Mouse (Mus musculus) embryonic facial prominence, embryonic 10.5 days (tissue): ENCODE results near the gene Stag3. TPM values are rescaled to one million over a fixed set of nuclear protein-coding genes. Genes with fewer than 3 reads are reported as not detected.

ENCODE experiments used
- DNase-seq: peaks from one replicate; pipeline ENCODE4 v3.0.0-alpha.2; 2017; ENCODE audit warnings: low spot score
- H3K27ac ChIP-seq: fragments of 300-500 bp; sonication (generic); replicated peaks from 2 replicates; pipeline ENCODE4 v1.5.1; 2016; ENCODE audit warnings: mild to moderate bottlenecking
- H3K27me3 ChIP-seq: fragments of 300-500 bp; sonication (generic); replicated peaks from 2 replicates; pipeline ENCODE4 v1.6.1; 2016; ENCODE audit warnings: low read depth, mild to moderate bottlenecking; ENCODE audit not compliant: poor library complexity, severe bottlenecking
- H3K36me3 ChIP-seq: fragments of 300-500 bp; sonication (generic); replicated peaks from 2 replicates; pipeline ENCODE4 v1.6.1; 2016; ENCODE audit warnings: mild to moderate bottlenecking, moderate library complexity
- H3K4me1 ChIP-seq: fragments of 300-500 bp; sonication (generic); 2 replicates; pipeline ENCODE4 v1.6.1; 2016
- H3K4me3 ChIP-seq: fragments of 300-500 bp; sonication (generic); 2 replicates; pipeline ENCODE4 v1.5.1; 2016; ENCODE audit warnings: mild to moderate bottlenecking, moderate library complexity
- H3K9me3 ChIP-seq: fragments of 300-500 bp; sonication (generic); 2 replicates; pipeline ENCODE4 v1.6.1; 2016; ENCODE audit warnings: mild to moderate bottlenecking
- WGBS: fragments of 180-500 bp; shearing (Covaris S2); methylation state at CpG from one replicate; pipeline ENCODE4 v1.1.7; 2016; 5-methylcytosine and 5-hydroxymethylcytosine counted together
- polyA plus RNA-seq: library from polyadenylated mRNA; unstranded; fragments of >200 nt; fragmentation: Nextera tagmentation; extraction: Ambion mirVana; gene quantifications from 2 replicates; pipeline ENCODE4 v1.2.1, GENCODE M21; 2016

Stag3 gene
- polyA plus RNA-seq, 1 experiment from 2014 or later = 6.2 TPM

DNA sequence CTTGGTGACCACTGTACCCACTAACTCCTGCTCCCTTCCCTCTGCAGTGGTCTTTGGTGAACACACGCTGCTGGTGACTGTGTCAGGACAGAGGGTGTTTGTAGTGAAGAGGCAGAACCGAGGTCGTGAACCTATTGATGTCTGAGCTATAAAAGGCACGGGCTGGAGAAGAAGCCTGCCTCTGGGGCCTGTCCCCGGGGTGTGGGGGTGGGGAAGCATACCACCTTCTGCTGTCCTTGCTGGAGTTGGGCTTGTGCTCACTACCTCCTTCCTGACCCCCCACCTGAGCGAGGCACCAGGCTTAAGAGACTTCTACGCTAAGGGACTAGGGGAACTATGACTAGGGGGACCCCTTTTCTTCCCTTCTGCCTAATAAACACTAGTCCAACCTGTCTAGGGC is 21.0 kb upstream of the Stag3 start:
- 0 out of 2 replicates have a peak overlapping the region, but pooled peaks have one; percentile 13 for H3K4me3 ChIP-seq
- no peak for DNase-seq
- H3K27me3 ChIP-seq = no peaks in the 10 kb centered on the region
- peaks cover 47% of the 10 kb centered on the region for H3K36me3 ChIP-seq
- H3K4me1 ChIP-seq = peaks cover 37% of the 10 kb centered on the region
- H3K9me3 ChIP-seq = no peaks in the 10 kb centered on the region
- WGBS = 63% methylated on average over 7 of the region's 7 CpGs
- no peak overlapping the region for H3K27ac ChIP-seq

DNA sequence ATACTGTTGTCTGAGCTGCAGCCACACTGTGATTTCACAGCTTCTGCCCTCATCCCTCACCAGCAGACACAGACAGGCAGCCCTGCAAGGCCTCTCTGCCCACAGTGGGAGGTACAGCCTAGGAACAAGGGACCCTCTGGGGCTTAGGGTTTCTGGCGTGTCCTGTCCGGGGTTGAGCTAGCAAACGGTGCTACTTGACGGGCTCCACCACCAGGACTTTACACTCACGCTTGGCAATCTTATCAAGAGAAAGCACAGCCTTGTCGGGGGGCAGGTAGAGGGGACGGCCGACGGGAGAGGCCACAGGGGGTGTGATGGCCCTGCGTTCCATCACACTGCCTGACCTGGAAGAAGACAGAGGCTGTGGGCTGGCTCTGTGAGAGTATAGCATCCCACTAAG is 20.0 kb upstream of the Stag3 start:
- no peaks in the 10 kb centered on the region for H3K27me3 ChIP-seq
- no peak overlapping the region for H3K27ac ChIP-seq
- 75% methylated on average over 10 of the region's 10 CpGs for WGBS
- peaks cover 47% of the 10 kb centered on the region for H3K36me3 ChIP-seq
- no peak for DNase-seq
- peaks cover 40% of the 10 kb centered on the region for H3K4me1 ChIP-seq
- H3K4me3 ChIP-seq = no peak overlapping the region
- no peaks in the 10 kb centered on the region for H3K9me3 ChIP-seq

DNA sequence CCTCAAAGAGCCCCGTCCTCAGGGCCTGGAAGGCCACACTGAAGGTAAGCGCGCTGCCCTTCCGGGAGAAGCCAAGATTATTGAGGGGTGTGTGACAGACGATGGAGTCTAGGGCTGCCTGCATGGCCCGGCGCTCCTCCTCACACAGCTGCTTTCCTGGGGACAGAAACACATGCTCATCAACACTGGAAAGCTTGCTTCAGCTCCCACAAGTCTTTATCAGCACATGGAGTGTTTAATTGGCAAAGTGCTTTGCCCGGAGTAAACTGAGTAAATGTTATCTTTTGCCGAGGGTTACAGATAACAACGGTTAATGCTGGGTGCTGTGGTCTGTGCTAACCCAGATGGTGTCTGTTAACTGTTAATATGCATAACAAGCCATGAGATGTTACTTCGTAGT is 19.2 kb upstream of the Stag3 start:
- peaks cover 37% of the 10 kb centered on the region for H3K4me1 ChIP-seq
- 87% methylated on average over 11 of the region's 11 CpGs for WGBS

DNA sequence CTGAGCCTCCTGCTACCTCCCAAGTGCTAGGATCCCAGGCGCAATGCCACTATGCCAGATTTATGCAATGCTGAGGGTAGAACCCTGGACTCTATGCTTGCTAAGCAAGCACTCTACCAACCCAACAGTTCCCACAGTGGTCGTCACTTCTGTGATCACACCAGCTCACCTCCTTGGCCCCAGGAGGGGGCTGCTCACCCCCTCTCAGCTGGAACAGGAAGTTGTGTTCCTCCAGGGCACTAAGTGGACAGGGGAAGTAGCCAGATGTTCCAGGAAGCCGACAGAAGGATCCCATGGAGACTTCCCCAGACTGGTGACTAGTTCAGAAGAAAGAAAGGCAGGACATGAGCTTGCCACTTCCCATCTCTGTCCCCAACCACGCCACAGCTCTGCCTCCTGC is 18.0 kb upstream of the Stag3 start:
- WGBS = 71% methylated on average over 4 of the region's 4 CpGs
- Histone ChIP-seq H3K4me1 (peaks cover 30% of the 10 kb centered on the region), H3K27me3 (no peaks in the 10 kb centered on the region), H3K36me3 (peaks cover 63% of the 10 kb centered on the region), H3K4me3 (peak overlapping the region; percentile 87; the same call in 1 of the 2 replicates), H3K9me3 (no peaks in the 10 kb centered on the region), H3K27ac (no peak overlapping the region)
- no peak for DNase-seq

More for the DNA sequence above, 19.2 kb upstream of the Stag3 start:
- H3K4me3 ChIP-seq = no peak overlapping the region
- peaks cover 52% of the 10 kb centered on the region for H3K36me3 ChIP-seq
- H3K9me3 ChIP-seq = no peaks in the 10 kb centered on the region
- H3K27me3 ChIP-seq = no peaks in the 10 kb centered on the region
- no peak for DNase-seq
- no peak overlapping the region for H3K27ac ChIP-seq

DNA sequence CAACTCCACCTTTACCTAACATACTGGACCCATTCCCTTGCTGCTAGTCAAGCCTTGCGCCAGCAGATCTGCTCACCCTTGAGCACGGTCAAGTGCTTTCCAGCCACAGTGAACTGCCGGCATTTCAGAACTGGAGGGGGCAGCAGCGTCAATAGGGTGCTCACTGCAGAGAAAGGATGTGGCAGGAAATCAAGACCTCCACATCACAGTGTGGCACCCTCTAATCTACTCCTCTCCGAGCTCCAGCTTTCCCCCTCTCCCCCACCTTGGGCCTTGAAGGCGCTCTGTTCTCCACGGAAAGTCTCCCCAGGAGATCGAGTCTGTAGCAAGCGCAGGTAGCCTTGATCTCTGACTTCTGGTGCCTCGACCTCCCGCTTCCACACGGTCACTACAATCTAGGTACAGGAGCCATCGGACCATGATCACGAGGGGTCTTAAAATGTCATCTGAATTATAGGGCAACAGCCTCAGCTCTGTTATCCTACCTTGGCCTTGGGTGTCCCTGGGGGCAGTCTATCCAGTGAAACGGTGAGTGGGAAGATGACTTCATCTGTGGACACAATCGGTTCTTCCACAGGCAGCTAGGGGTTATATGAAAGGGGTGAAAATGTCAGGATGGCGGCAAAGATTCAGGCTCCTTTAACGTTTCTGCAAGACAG is 17.3 kb upstream of the Stag3 start:
- H3K27ac ChIP-seq = peak overlapping the region; percentile 89; the same call in 1 of the 2 replicates
- DNase-seq = no peak
- peak overlapping the region; percentile 87 for H3K4me3 ChIP-seq
- H3K9me3 ChIP-seq = no peaks in the 10 kb centered on the region
- WGBS = 67% methylated on average over 18 of the region's 18 CpGs
- H3K36me3 ChIP-seq = peaks cover 65% of the 10 kb centered on the region
- H3K27me3 ChIP-seq = no peaks in the 10 kb centered on the region
- H3K4me1 ChIP-seq = peaks cover 30% of the 10 kb centered on the region

DNA sequence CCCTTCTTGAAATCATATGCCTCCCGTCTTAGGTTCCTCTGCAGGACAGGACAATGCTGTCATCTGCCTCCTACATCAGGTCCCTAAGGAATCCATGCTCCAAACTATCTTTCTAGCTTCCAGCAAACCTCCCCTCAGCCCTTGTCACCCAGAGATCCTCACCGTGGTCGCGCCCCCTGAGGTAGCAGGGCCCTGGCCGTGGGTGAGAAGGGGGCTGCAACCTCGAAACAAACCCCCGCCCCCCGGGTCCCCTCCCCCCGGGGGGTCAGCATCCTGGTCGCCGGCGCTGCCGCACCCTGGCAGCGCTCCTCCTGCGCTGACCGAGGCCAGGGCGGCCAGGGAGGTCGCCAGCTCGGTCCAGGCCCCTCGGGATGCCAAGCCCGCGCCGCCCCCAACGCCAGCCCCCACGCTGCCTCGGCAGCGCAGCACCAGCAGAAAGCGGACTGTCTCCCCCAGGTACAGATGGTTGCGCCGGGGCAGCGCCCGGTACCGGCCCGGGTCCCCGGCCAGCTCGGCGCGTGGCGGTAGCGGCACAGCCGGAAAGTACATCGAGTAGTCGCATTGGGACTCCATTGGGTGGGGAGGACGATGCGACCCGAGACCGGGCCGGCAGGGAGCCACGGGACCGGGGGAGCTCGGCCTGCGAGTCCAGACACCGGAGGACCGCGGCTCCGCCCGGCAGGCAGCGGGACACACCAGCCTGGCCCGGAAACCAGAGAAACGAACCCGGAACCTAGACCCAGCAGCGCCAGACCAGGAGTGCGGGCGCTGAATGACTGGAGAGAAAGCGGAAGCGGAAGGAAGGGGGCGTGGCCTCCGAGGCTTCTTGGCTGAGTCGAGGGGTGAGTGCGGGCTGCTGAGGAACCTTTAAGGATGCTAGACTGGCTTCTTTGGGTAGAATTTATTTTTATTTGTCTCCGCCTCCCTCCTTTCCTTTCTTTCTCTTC is 16.5 kb upstream of the Stag3 start, which contains the start of gene BC037034:
BC037034 (minus strand) TSS at position 774 of the 947 bp plus-strand sequence.
- Histone ChIP-seq H3K4me1 (peaks cover 30% of the 10 kb centered on the region), H3K9me3 (no peaks in the 10 kb centered on the region), H3K36me3 (peaks cover 59% of the 10 kb centered on the region), H3K27me3 (no peaks in the 10 kb centered on the region), H3K4me3 (peak within 1 kb of the TSS; percentile 87), H3K27ac (peak within 1 kb of the TSS; percentile 89)
- under 1% methylated on average over 70 of the region's 71 CpGs for WGBS
- DNase-seq = peak; percentile 92

DNA sequence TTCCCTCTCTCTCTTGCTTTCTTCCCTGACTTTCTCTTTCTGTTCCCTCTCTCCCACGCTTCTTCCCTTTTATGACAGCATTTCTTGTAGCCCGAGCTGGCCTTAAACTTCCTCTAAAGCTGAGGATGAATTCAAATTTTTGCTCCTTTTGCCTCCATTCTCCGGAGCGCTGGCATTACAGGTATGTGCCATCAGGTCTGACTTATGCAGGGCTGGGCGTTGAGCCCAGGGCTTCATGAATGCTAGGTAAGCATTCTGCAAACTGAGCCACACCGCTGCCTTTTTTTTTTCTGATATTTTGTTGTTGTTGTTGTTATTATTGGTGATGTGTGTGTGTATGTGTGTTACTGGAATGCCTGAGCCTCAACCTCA is 15.8 kb upstream of the Stag3 start:
- Histone ChIP-seq H3K4me1 (peaks cover 30% of the 10 kb centered on the region), H3K36me3 (peaks cover 52% of the 10 kb centered on the region), H3K27ac (peak overlapping the region; percentile 89), H3K27me3 (no peaks in the 10 kb centered on the region), H3K9me3 (no peaks in the 10 kb centered on the region), H3K4me3 (peak overlapping the region; percentile 87)
- WGBS = 15% methylated on average over 6 of the region's 6 CpGs
- DNase-seq = peak; percentile 7

DNA sequence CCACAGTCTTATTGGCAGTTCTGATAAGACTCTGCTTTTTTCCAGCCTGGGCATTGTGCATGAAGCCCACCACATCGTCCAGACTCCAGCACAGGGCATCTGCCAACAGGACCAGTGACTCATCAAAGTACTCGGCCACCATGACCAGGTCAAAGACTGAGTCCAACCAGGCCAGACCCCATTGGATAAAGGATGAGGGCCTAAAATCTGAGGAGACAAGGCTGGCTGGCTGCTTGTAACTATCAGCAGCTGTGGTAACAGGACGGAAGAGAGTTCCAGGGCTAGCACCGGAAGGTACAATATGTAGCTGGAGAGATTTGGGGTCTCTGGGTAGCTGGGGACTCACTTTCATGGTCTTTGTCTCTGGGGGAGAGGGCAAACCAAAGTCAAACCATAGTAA is 14.3 kb upstream of the Stag3 start:
- WGBS = 95% methylated on average over 4 of the region's 4 CpGs
- peaks cover 30% of the 10 kb centered on the region for H3K4me1 ChIP-seq
- no peak for DNase-seq

DNA sequence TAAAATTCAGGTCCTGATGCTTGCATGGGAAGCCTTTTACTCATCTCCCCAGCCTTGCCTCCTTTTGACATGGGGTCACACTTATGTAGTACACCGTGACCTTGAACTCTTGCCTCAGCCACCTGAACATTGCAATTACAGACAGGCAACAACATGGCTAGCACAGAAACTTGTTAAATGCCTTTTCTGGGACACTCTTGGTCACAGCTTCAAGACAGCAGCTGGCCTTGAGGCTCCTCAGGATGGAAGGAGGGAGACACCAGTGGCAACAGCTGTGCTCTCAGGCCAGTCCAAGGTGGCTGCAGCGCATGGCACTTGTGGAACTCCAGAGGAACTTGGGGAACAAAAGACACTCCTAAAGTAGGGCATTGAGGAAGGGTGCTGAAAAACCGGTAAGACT is 12.9 kb upstream of the Stag3 start:
- peaks cover 35% of the 10 kb centered on the region for H3K4me1 ChIP-seq
- H3K4me3 ChIP-seq = no peak overlapping the region
- no peak overlapping the region for H3K27ac ChIP-seq
- peaks cover 15% of the 10 kb centered on the region for H3K27me3 ChIP-seq
- no peaks in the 10 kb centered on the region for H3K9me3 ChIP-seq
- peak; percentile 2 for DNase-seq
- WGBS = 83% methylated on average over 3 of the region's 3 CpGs
- peaks cover 23% of the 10 kb centered on the region for H3K36me3 ChIP-seq

More for the DNA sequence above, 14.3 kb upstream of the Stag3 start:
- Histone ChIP-seq H3K27me3 (peaks cover 2% of the 10 kb centered on the region; the same call in 1 of the 2 replicates), H3K27ac (no peak overlapping the region), H3K36me3 (peaks cover 37% of the 10 kb centered on the region), H3K4me3 (no peak overlapping the region), H3K9me3 (no peaks in the 10 kb centered on the region)

DNA sequence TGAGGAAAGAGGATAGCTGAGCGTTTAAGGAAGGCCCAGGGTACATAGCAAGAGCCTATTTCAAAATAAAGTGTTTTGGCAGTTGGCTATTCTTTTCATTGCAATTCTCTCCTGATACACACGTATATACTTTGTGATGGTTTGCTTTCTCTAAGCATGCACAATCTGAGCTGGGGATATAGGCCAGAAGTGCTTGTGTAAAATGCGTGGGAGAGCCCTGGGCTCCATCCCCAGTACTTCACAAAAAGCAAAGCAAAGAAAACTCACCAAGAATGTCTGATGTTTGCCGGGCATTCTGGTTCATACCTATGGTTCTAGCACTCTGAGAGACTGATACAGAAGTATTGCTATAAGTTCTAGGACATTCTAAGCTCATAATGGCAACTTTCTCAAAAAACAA is 11.1 kb upstream of the Stag3 start:
- H3K27me3 ChIP-seq = peaks cover 15% of the 10 kb centered on the region
- 81% methylated on average over 4 of the region's 4 CpGs for WGBS
- no peak overlapping the region for H3K4me3 ChIP-seq
- no peaks in the 10 kb centered on the region for H3K9me3 ChIP-seq
- peaks cover 21% of the 10 kb centered on the region for H3K36me3 ChIP-seq
- DNase-seq = no peak
- no peak overlapping the region for H3K27ac ChIP-seq
- H3K4me1 ChIP-seq = peaks cover 39% of the 10 kb centered on the region

DNA sequence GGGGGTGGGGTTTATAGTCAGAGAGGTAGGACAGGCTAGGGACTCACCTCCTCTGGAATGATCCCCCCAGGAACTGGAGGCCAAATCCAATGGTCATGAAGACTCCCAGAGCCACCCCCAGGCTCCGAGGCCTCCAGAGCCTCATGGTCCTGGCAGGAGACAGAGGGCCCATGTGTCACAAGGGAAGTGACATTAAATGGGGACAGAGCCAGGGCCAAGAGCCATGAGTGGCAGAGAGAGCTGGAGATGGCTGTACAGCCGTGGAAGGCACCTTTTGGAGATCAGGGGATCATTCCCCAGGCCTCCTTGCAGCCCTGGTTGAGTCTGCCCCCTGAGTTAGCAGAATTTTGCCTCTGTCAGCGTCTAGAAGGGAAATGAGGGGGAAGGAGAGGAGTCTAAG is 8.8 kb upstream of the Stag3 start:
- WGBS = 53% methylated on average over 3 of the region's 3 CpGs
- peaks cover 22% of the 10 kb centered on the region for H3K27me3 ChIP-seq
- H3K27ac ChIP-seq = no peak overlapping the region
- no peak for DNase-seq
- peaks cover 35% of the 10 kb centered on the region for H3K36me3 ChIP-seq
- peak overlapping the region; percentile 50; the same call in 1 of the 2 replicates for H3K4me3 ChIP-seq
- peaks cover 54% of the 10 kb centered on the region for H3K4me1 ChIP-seq
- H3K9me3 ChIP-seq = no peaks in the 10 kb centered on the region

DNA sequence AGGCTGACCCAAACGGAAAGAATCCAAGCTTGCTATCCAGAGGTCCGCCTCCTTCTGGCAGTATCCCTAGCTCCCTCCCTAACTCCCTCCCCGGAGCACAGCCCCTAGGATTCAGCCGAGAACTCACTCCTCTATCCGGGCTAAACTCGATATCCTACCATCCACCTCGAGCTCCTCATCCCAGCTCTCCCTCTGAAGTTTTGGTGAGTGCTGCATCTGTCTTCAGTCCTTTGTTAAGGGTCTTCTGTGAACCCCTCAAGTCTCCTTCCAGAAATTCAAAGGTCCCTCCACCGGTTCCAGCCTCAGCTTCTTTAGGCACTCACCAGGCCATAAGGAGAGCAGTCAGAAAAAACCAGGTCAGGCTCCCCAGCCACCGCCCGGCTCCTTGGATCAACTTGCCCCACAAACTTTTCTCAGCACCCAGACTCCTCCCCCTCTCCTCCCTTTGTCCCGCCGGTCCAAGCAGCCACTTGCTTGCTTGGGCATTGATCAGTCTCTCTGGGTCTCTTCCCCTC is 7.6 kb upstream of the Stag3 start, which contains the start of gene Gal3st4:
Gal3st4 (minus strand) TSS at position 432 of the 515 bp plus-strand sequence.
- Histone ChIP-seq H3K9me3 (no peaks in the 10 kb centered on the region), H3K27me3 (peaks cover 25% of the 10 kb centered on the region), H3K27ac (peak within 1 kb of the TSS; percentile 83), H3K36me3 (peaks cover 38% of the 10 kb centered on the region), H3K4me3 (peak within 1 kb of the TSS; percentile 50), H3K4me1 (peaks cover 66% of the 10 kb centered on the region)
- WGBS = 1% methylated on average over 12 of the region's 12 CpGs
- peak; percentile 74 for DNase-seq
